Mouse (Mus musculus): ENCODE measurements around the gene Ank.
A peak's percentile ranks its signal among the peaks of the same experiment; 100 is the strongest.

Ank gene

DNA sequence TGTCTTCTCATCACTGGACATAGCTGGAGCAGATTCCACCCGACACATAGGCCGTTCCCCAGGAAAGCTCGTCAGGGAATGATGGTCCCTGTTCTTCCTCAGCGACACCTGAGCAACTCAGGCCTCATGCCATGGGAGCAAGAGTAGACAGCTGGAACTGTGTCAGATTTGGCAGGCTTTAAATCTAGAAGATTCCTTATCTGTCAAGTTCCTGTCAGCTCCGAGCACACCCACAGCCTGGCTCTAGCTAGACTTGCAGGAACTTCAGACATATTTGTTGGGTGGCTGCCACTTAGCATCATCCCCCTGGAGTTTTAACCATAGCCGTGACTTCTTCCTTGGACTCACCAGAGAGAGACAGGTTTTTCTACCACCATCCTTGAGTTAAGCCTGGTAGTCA, 81.6 kb downstream of the Ank start:
- no peak for DNase-seq

GRCm38 (mm10) chr15:27549071-27549470, 82.6 kb downstream of the Ank start:
- DNase-seq, result no peak

DNA sequence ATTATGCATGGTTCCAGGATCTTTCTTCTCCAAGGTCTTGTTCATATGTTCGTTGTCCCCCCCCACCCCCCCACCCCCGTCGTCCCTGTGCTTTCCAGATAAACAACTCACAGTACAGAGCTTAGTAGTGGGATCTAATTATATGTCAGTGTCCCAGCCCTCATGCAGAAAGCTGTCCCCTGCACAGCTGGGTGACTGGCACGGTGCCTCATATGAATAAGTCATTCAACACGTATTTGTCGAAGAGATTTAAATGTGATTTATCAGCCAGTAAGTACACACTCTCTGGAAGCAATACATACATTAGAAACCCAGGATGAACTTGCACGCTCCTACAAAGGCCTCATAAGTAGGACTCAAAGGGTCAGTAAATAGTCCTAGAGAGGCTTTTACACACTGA, 83.4 kb downstream of the Ank start:
- DNase-seq, result peak; percentile 34

- DNase-seq, result no peak
Measured at GRCm38 (mm10) chr15:27550358-27550992, 84.0 kb downstream of the Ank start.

GRCm38 (mm10) chr15:27551117-27552114, 84.9 kb downstream of the Ank start:
- no peak for DNase-seq

DNA sequence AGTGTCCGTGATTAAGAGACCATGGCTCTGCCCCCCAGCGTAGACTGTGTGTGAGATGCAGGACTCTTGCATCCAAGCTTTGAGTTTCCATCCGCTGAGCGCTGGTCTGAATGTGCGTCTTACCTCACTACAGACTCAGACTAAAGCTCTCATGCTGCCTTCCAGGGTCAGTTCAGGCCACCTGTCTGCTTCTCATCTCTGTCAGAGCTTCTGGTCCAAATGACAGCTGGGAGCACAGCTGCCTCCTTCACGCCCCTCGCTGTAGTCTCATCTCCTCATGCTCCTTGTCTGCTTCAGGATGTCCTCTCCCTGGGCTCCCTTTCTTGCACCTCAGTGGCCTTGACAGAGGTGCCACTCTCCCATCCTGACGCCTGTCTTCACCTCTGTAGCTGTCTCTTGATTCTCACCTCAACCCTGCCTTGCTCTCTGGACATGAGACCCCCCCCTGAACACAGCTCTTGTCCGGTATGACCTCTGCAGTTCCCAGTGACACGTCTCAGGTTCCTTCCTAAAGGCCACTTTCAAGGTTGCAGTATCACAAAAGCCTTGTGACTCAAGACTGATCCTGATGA, 85.7 kb downstream of the Ank start:
- DNase-seq, result no peak

DNA sequence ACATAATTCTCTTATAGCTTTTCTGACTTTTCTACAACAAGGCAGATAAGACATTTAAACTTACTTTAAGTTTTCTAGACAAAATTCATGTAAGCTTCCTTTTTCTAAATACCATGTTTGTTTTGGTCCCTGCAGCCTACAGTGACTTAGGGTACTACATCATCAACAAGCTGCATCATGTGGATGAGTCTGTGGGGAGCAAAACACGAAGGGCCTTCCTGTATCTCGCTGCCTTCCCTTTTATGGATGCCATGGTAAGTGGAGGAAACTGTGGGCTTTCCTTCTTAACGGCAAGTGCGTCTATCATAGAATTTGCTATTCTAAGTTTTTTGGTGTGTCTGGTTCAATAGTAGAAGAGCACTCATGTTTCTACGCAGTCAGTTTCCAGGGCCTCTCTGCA, 87.1 kb downstream of the Ank start:
- no peak for DNase-seq

DNA sequence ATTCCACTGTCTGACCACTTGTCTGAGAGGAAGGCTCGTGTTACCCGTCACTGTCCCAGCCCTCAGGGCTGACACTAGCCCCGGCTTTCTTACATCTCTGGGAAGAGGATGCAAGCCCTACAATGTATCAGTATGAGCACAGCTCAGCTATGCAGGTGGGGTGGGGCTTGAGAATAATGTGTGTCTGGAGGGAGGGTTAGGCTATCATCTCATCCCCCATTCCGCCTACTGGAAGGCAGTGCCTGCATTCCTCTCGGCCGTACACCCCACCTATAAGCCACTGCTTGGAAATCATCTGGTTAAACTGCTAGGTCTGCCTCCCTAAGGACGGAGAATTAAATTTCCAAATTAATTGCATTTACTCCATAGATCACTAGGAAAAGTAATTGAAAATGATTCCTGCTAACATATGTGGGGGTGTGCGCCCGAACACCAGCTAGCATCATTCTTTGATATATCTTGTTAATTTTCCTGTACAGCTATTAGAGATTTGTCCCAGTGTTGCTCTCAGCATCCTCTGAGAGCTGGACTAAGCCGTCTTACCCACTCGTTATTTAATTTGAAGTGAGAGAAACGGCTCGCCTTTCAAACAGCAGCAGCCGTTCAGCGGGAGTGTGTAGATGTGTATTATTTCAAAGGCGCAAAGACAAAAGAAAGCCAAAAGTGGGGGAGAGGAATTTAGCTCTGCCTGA, 92.1 kb downstream of the Ank start:
- DNase-seq, result no peak

GRCm38 (mm10) chr15:27560315-27560714, 93.8 kb downstream of the Ank start:
- no peak for DNase-seq

DNA sequence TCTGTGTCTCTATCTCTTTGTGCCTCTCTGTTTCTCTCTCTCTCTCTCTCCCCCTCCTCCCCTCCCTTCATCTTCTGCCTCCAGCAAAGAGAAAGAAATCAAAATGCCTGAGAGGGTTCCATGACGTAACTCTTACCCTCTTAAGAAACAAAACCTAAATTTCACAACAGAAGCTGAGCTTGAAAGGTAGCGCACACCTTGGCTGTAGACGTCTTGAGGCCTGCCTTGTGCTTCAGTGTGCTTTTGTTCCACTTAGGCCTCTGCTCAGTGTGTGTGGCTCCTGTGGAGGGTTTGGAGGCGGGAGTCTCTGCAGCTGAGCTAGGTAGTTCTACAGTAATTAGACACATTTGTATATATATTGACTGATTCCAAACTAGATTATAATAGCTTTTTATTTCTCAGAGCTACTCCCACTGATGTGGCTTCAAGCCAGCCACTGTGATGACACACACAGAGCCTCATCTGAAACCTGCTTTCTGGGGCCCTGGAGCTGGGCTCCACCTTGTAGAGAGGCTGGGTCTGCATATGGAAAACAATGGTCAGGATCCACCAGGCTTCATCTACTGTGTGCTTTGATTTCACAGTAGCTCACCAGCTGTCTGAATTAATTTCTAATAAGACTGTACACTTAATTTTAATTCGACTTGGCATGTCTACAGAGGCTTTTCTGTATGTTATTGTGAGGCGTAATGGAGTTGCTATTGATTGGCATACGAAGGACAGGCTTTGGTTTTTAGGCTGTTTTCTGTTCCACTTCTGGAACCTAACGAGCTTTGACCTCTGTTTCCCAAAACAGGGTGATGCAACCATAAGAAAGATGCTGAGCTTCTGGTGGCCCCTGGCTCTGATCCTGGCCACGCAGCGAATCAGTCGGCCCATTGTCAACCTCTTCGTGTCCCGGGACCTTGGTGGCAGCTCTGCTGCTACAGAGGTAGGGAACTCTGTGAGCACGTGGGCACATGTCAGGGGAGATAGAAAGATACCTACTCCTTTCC, 97.9 kb downstream of the Ank start:
- no peak for DNase-seq

- DNase-seq, result no peak
Measured at GRCm38 (mm10) chr15:27565626-27566185, 99.2 kb downstream of the Ank start.

DNA sequence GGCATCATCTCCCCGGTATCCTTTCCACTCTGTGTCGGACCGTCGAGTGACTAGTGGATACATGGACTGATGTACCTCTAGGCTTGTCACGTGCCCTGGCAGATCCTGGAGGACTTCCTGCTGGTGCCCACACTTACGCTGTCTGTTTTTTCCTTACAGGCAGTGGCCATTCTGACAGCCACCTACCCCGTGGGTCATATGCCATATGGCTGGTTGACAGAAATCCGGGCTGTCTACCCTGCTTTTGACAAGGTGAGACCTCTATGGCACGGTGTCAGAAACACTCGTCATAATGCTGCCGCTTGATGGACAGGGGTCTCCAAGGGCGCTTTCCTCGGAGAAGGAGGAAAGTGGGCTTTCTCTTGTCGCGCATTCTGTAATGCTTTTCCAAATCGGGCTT, 100.9 kb downstream of the Ank start:
- no peak for DNase-seq

DNA sequence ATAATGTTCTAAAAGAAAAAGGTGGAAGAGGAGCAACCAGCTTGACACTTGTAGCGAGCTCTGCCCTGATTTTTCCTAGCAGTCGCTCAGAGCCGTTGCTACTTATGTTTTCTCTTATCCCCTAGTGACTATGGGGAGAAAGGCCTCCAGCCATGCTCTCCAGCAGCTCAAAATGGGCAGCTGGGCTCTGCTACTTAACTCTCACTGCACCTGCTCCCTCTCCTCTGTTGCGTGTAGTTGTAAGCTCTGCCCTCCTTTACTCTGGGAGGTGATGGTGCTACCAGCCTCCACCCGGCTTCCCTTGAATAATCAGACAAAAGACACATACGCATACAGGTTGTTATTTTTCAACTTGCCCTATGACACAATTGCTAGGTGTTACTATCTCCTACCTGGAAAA, 101.9 kb downstream of the Ank start:
- no peak for DNase-seq

GRCm38 (mm10) chr15:27569924-27570323, 103.4 kb downstream of the Ank start:
- DNase-seq, result no peak

DNA sequence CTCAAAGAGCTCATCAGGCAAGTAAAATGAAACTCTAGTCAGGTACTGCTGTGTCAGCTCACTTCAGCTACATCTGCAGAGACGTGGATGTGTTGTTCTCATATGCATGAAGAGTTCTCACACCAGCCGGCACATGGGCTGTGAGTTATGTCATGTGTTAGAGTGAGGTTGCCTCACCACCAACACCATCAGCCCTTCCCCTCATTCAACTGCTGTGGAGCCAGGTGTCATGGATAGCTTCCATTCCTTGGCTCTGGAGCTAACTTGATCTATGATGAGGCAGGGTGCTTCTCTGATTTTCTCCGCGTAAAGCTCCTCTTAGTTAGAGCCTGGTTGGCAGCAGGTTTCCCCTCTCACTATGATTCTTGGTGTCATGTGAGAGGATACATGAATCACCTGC, 103.9 kb downstream of the Ank start:
- DNase-seq, result no peak

DNA sequence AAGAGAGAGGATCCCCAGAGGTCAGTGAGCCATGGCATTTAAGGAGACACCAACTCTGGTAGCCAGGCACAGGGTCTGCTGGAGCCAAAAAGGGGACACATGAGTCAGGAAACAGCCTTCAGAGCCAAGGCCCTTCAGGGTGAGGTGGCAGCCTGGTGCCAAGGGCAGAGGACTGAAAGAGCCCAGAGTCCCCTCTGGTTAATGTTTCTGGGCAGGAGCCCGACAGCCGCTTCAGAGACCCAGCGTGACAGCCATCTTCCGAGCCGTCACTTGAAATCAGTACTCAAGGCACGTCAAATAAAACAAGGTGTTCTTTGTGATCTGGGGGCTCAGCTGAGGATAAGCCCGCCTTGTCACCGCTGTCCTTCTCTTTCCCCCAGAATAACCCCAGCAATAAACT, 104.7 kb downstream of the Ank start:
- no peak for DNase-seq

- DNase-seq, result no peak
Measured at GRCm38 (mm10) chr15:27574992-27575781, 108.7 kb downstream of the Ank start.

- peak; percentile 30 for DNase-seq
Measured at GRCm38 (mm10) chr15:27575932-27576331, 109.5 kb downstream of the Ank start.

DNA sequence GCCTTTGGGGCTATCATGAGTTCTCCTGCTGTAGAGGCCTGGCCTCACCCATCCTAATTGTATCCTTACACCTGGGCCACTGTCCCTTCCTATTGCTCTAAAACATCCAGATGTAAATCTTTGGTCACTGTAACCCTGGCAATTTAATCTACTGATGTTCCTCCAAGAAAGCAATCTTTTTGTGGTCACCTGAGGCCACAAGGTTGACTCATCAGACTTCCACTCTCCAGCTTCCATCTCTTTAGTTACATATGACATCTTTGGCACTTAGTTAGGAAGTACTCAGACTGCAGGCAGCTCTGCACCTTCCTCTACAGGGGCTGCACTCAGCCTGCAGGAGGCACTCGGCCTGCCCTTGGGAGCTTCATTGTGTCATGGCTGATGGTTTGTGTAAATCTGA, 110.4 kb downstream of the Ank start:
- DNase-seq, result no peak

GRCm38 (mm10) chr15:27577915-27578780, 111.7 kb downstream of the Ank start:
- no peak for DNase-seq
